Mouse (Mus musculus) lung, postnatal 4 days (tissue): ENCODE measurements around the gene Vmn2r80.
A peak's percentile ranks its signal among the peaks of the same experiment; 100 is the strongest.
"Not testable (repeated sequence)": the region's sequence is repeated elsewhere in the genome, so short reads cannot be mapped to it uniquely, and the experiment has no call there.

Source experiments
- DNase-seq, 2 experiments: peaks; one replicate each; pipeline ENCODE4 v3.0.0; 2021

Vmn2r80 gene

GRCm38 (mm10) chr10:79148469-79148868 lies at the start of gene Vmn2r80:
Vmn2r80 (plus strand) TSS chr10:79148769.
- not testable (repeated sequence) for DNase-seq

- DNase-seq = peak; percentile 9 to 29
Measured at GRCm38 (mm10) chr10:79106325-79107282, 42.0 kb upstream of the Vmn2r80 start.

- no peak for DNase-seq
Measured at GRCm38 (mm10) chr10:79107531-79107930, 41.0 kb upstream of the Vmn2r80 start.

DNA sequence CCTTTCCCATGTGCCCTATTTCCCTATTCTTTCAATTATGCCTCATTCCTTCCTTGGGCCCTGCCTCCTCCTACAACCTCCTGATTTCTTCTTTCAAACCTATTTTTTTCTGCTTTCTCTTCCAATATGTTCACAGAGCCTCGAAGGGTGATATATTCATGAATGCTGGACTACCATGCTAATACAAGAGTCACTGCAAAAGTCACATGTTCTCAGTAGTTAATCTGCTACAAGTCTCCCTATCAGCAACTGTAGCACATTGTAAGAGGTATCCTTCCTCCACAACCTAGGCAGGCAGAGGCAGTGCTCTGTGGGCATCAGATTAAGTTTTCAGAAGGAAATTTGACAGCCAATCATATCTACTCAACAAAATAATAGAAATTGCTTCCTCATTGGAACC lies 39.4 kb upstream of the Vmn2r80 start:
- no peak for DNase-seq

- DNase-seq = no peak
Measured at GRCm38 (mm10) chr10:79110482-79110881, 38.1 kb upstream of the Vmn2r80 start.

DNA sequence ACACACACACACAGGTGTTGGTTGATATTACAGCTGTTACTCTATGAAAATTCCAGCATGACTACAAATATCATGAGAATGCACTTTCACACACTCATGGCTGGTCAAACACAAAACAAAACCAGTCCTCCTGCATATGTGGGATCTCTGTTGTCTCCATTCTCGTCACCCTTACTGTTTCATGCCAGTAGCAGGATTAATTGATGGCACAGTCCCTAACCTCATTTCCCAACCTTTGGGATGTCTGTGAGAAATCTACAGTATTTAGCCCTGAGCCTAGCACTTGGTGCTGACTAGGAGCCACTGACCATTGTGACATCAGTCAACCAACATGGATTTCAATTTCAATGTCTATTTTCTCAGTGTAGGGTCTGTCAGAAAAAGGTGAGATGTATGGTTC lies 33.5 kb upstream of the Vmn2r80 start:
- DNase-seq = no peak

- DNase-seq = peak; percentile 31 to 59
Measured at GRCm38 (mm10) chr10:79116125-79116849, 32.3 kb upstream of the Vmn2r80 start.

DNA sequence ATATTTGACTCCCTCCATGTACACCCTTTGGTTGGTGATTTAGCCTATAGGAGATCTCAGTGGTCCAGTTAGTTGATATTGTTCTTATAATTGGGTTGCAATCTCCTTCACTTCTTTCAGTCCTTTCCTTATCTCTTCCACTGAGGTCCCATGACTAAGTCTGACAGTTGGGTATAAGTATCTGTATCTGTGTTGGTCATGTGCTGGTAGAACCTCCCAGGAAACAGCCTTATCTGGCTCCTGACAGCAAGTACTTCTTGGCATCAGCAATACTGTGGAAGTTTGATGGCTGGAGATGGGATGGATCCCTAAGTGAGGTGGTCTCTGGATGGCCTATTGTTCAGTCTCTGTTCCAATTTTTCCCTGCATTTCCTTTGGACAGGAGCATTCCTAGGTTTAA lies 3.0 kb downstream of the Vmn2r80 start:
- DNase-seq = no peak

DNA sequence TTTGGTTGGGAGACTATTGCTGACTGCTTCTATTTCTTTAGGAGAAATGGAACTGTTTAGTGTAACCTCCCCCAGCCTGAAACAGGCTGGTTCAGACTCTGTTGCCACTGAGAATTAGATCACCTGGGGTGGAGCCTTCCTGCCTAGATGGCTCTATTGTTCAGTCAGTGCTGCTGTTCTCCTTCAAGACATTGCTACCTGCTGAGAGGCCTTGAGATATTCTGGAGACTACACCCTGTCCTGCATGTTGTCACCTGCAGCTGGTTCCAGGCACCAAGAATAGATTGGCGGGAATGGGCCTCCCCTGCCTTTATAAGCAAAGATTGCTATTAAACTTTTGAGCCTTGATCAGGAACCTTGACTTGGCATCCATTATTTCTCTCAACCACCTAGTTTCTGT lies 51.4 kb downstream of the Vmn2r80 start:
- DNase-seq = not testable (repeated sequence)

DNA sequence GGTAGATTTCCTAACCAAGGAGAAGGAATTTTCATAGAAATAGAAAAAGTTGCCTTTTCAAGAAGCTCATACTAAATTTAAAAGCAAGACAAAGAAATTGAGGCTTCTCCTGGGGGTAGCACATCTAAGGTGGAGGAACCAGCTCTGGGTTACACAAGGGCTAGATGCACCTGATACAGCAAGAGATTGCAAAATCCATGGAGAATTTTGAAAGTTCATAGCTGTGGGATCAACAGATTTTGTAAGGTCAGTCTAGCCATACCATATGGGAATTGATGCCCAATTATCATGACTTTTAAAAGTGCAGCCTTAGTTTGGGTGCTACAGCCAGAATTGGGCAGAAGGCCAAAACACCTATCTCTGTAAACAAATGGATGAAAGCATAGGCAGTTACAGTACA lies 71.9 kb downstream of the Vmn2r80 start:
- DNase-seq = no peak

DNA sequence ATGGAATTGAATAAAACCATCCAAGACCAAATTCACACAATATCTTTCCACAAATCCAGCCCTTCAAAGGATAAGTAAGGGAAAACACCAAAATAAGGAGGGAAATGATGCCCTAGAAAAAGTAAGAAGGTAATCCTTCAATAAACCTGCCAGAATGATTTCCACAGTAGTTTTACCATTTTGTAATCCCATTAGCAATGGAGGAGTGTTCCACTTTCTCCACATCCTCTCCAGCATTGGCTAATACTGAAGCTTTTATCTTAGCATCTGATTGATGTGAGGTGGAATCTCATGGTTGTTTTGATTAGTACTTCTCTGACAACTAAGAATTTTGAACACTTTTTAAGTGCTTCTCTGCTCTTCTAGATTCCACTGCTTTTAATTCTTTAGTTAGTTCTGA lies 73.0 kb downstream of the Vmn2r80 start:
- no peak for DNase-seq

DNA sequence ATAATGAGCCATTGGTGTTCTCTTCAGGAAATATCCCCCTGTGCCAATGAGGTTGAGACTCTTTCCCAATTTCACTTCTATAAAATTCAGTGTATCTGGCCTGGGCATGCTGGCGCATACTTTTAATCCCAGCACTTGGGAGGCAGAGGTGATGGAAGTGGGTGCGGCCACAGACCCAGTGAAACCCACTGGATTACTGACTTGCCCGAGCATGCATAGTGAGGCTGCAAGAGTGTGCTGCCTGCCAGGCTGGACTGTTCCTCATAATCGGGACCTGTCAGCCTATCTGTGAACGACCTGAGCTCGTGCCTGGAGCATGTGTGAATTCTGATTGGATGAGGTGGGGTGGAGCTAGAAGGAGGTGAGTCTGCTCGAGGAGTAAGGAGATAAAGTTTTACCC lies 73.6 kb downstream of the Vmn2r80 start:
- DNase-seq = no peak
